Mouse (Mus musculus) forebrain, embryonic 16.5 days (tissue): ENCODE measurements around the gene Adh4. TPM values are rescaled to one million over a fixed set of nuclear protein-coding genes. Genes with fewer than 3 reads are reported as not detected.

Experiments used
- polyA plus RNA-seq: library from polyadenylated mRNA; unstranded; fragments of >200 nt; fragmentation: Nextera tagmentation; extraction: Ambion mirVana; gene quantifications from 2 replicates; pipeline ENCODE4 v1.2.1, GENCODE M21; 2015

Gene Adh4
- polyA plus RNA-seq, 1 experiment from 2014 or later = not detected

Other genes with a start within 250 kb of the Adh4 start
- gene 4930579F01Rik, start 221.6 kb upstream of the Adh4 start, polyA plus RNA-seq = not detected in 2 replicates
- 0.53 and 1.4 TPM in 2 replicates for gene Adh7, start 197.7 kb upstream of the Adh4 start, polyA plus RNA-seq
- 0.28 and 2.1 TPM in 2 replicates for gene Adh1, start 154.5 kb upstream of the Adh4 start, polyA plus RNA-seq
- gene Adh6a, start 102.2 kb upstream of the Adh4 start, polyA plus RNA-seq = not detected in 2 replicates
- not detected in 2 replicates for gene Adh6b, start 73.7 kb upstream of the Adh4 start, polyA plus RNA-seq
- 260 and 293 TPM in 2 replicates for gene Adh5, start 27.6 kb downstream of the Adh4 start, polyA plus RNA-seq
- gene Metap1, start 74.0 kb downstream of the Adh4 start, polyA plus RNA-seq = 48.0 and 52.3 TPM in 2 replicates
- gene Eif4e, start 110.7 kb downstream of the Adh4 start, polyA plus RNA-seq = 388 and 397 TPM in 2 replicates